Mouse (Mus musculus) CH12.LX (cell line): ENCODE results near the gene Clock. TPM values are rescaled to one million over a fixed set of nuclear protein-coding genes. Genes with fewer than 3 reads are reported as not detected.

Experiments used
- DNase-seq: peaks from one replicate; pipeline ENCODE4 v3.0.0-alpha.2; 2013; ENCODE audit errors: extremely low read depth
- H3K27ac ChIP-seq: 2 replicates; pipeline ENCODE4 v1.5.1; 2012; ENCODE audit warnings: low read depth, mild to moderate bottlenecking, control low read depth, moderate library complexity; ENCODE audit not compliant: insufficient read depth
- H3K27me3 ChIP-seq: replicated peaks from 2 replicates; pipeline ENCODE3; 2012; ENCODE audit warnings: inconsistent platforms
- H3K36me3 ChIP-seq, 2 experiments: replicated peaks in 1 of 2; 2 replicates each; pipeline versions ENCODE3 to v1.6.1; 2012; ENCODE audit warnings: inconsistent platforms in 1 of 2, low read length in 1 of 2, mild to moderate bottlenecking in 1 of 2, mixed read lengths in 1 of 2, moderate library complexity in 1 of 2; ENCODE audit not compliant: control insufficient read depth in 1 of 2, insufficient read depth in 1 of 2
- H3K4me1 ChIP-seq, 2 experiments: 2 replicates each; pipeline ENCODE4 v1.6.1; 2012; ENCODE audit warnings: inconsistent platforms in 1 of 2, moderate library complexity in 1 of 2; ENCODE audit not compliant: insufficient read depth in 2 of 2, control insufficient read depth in 1 of 2
- H3K4me2 ChIP-seq: 2 replicates; pipeline ENCODE4 v1.6.1; 2012; ENCODE audit warnings: low read depth, mild to moderate bottlenecking, control low read depth; ENCODE audit not compliant: poor library complexity, insufficient read depth, severe bottlenecking
- H3K4me3 ChIP-seq, 3 experiments: fragments of 150-350 bp in 1 of 3; sonication (generic) in 1 of 3; replicated peaks in 1 of 3; 2 replicates each; pipeline versions ENCODE3 to v1.5.1; 2011 to 2012; ENCODE audit warnings: low read depth in 2 of 3, low read length in 2 of 3, mild to moderate bottlenecking in 2 of 3, moderate library complexity in 2 of 3, control low read depth in 1 of 3, improper control_type of control experiment in 1 of 3, inconsistent platforms in 1 of 3, mixed read lengths in 1 of 3; ENCODE audit not compliant: poor library complexity in 1 of 3
- H3K79me2 ChIP-seq: replicated peaks from 2 replicates; pipeline ENCODE4 v1.6.1; 2012; ENCODE audit warnings: mild to moderate bottlenecking, moderate library complexity; ENCODE audit not compliant: control insufficient read depth, poor library complexity, insufficient read depth, severe bottlenecking; ENCODE audit errors: extremely low read depth
- H3K9ac ChIP-seq: 2 replicates; pipeline ENCODE4 v1.6.1; 2012; ENCODE audit warnings: low read depth, mild to moderate bottlenecking, control low read depth, moderate library complexity; ENCODE audit not compliant: insufficient read depth
- H3K9me3 ChIP-seq: replicated peaks from 2 replicates; pipeline ENCODE3; 2012; ENCODE audit warnings: low read length, inconsistent platforms, mixed read lengths
- BHLHE40 ChIP-seq: IDR thresholded peaks from 2 replicates; pipeline ENCODE4 v1.6.1; 2011; ENCODE audit warnings: mild to moderate bottlenecking, low read depth, low read length, improper control_type of control experiment
- CHD1 ChIP-seq: IDR thresholded peaks from 2 replicates; pipeline ENCODE4 v1.6.1; 2012; ENCODE audit warnings: low read depth, low read length, improper control_type of control experiment, inconsistent platforms
- E2F4 ChIP-seq: IDR thresholded peaks from 2 replicates; pipeline ENCODE4 v1.6.1; 2011; ENCODE audit warnings: low read depth, low read length, improper control_type of control experiment; ENCODE audit not compliant: insufficient replicate concordance
- ELF1 ChIP-seq: IDR thresholded peaks from 2 replicates; pipeline ENCODE4 v1.6.1; 2014; ENCODE audit warnings: low read depth, mild to moderate bottlenecking, inconsistent platforms, low read length, improper control_type of control experiment
- EP300 ChIP-seq: IDR thresholded peaks from 2 replicates; pipeline ENCODE4 v1.6.1; 2011; ENCODE audit warnings: low read length, improper control_type of control experiment
- GABPA ChIP-seq: IDR thresholded peaks from 2 replicates; pipeline ENCODE4 v1.6.1; 2012; ENCODE audit warnings: low read depth, low read length, improper control_type of control experiment, inconsistent platforms; ENCODE audit not compliant: insufficient replicate concordance
- HCFC1 ChIP-seq: IDR thresholded peaks from 2 replicates; pipeline ENCODE4 v1.6.1; 2012; ENCODE audit warnings: low read depth, mild to moderate bottlenecking, inconsistent platforms, low read length, improper control_type of control experiment
- IRF4 ChIP-seq: IDR thresholded peaks from 2 replicates; pipeline ENCODE4 v1.6.1; 2014; ENCODE audit warnings: low read depth, mild to moderate bottlenecking, inconsistent platforms, low read length, improper control_type of control experiment
- JUND ChIP-seq: conservative IDR thresholded peaks from 2 replicates; pipeline ENCODE4 v1.6.1; 2011; ENCODE audit warnings: low read depth, low read length, improper control_type of control experiment
- KAT2A ChIP-seq: IDR thresholded peaks from 2 replicates; pipeline ENCODE4 v1.6.1; 2012; ENCODE audit warnings: low read length, improper control_type of control experiment, inconsistent platforms; ENCODE audit not compliant: insufficient replicate concordance
- MAFK ChIP-seq: IDR thresholded peaks from 2 replicates; pipeline ENCODE4 v1.6.1; 2011; ENCODE audit warnings: low read length, improper control_type of control experiment; ENCODE audit not compliant: insufficient replicate concordance
- MAX ChIP-seq: IDR thresholded peaks from 2 replicates; pipeline ENCODE4 v1.6.1; 2011; ENCODE audit warnings: low read length, improper control_type of control experiment
- NELFE ChIP-seq: IDR thresholded peaks from 2 replicates; pipeline ENCODE4 v1.6.1; 2011; ENCODE audit warnings: low read depth, low read length, improper control_type of control experiment
- NRF1 ChIP-seq: IDR thresholded peaks from 2 replicates; pipeline ENCODE4 v1.6.1; 2014; ENCODE audit warnings: low read depth, mild to moderate bottlenecking, inconsistent platforms, low read length, improper control_type of control experiment, moderate library complexity
- PAX5 ChIP-seq: IDR thresholded peaks from 2 replicates; pipeline ENCODE4 v1.6.1; 2012; ENCODE audit warnings: low read length, inconsistent platforms, mixed read lengths
- POLR2A ChIP-seq: IDR thresholded peaks from 2 replicates; pipeline ENCODE4 v1.6.1; 2011; ENCODE audit warnings: low read depth, mild to moderate bottlenecking, improper control_type of control experiment, low read length
- RAD21 ChIP-seq: IDR thresholded peaks from 2 replicates; pipeline ENCODE4 v1.6.1; 2011; ENCODE audit warnings: low read depth, mild to moderate bottlenecking, low read length, improper control_type of control experiment, moderate library complexity
- TBP ChIP-seq: conservative IDR thresholded peaks from 2 replicates; pipeline ENCODE4 v1.6.1; 2011; ENCODE audit warnings: low read depth, low read length, improper control_type of control experiment
- UBTF ChIP-seq: IDR thresholded peaks from 2 replicates; pipeline ENCODE4 v1.6.1; 2012; ENCODE audit warnings: low read depth, mild to moderate bottlenecking, inconsistent platforms, low read length, improper control_type of control experiment, moderate library complexity
- USF2 ChIP-seq: conservative IDR thresholded peaks from 2 replicates; pipeline ENCODE4 v1.6.1; 2011; ENCODE audit warnings: low read depth, low read length, improper control_type of control experiment
- ZC3H11A ChIP-seq: IDR thresholded peaks from 2 replicates; pipeline ENCODE4 v1.6.1; 2012; ENCODE audit warnings: low read depth, mild to moderate bottlenecking, inconsistent platforms, low read length, improper control_type of control experiment
- ZKSCAN1 ChIP-seq: IDR thresholded peaks from 2 replicates; pipeline ENCODE4 v1.6.1; 2012; ENCODE audit warnings: low read depth, inconsistent platforms, low read length, improper control_type of control experiment, borderline replicate concordance
- ZMIZ1 ChIP-seq: IDR thresholded peaks from 2 replicates; pipeline ENCODE4 v1.6.1; 2012; ENCODE audit warnings: low read depth, mild to moderate bottlenecking, inconsistent platforms, low read length, improper control_type of control experiment
- ZNF384 ChIP-seq: IDR thresholded peaks from 2 replicates; pipeline ENCODE4 v1.6.1; 2012; ENCODE audit warnings: low read depth, low read length, improper control_type of control experiment, inconsistent platforms
- dilution Hi-C: fragments of 300-500 bp; cut with MboI; formaldehyde crosslinking; loops from 2 replicates; pipeline ENCODE4 v1.14.3; 2020; ENCODE audit warnings: low sequenced_read_pairs; ENCODE audit not compliant: extremely low pct_unique_long_range_greater_than_20kb, extremely low pct_ligation_motif_present
- in situ Hi-C: fragments of 300-500 bp; cut with MboI; formaldehyde crosslinking; loops from 3 replicates; pipeline ENCODE4 v1.14.3; 2019; ENCODE audit warnings: low sequenced_read_pairs, low pct_ligation_motif_present, low pct_unique_long_range_greater_than_20kb, mixed read lengths
- polyA plus RNA-seq: library from polyadenylated mRNA; unstranded; fragments of >175 nt; gene quantifications from 2 replicates; pipeline ENCODE4 v1.2.1, GENCODE M21; 2012; ENCODE audit warnings: low read depth; ENCODE audit not compliant: insufficient read length
- total RNA-seq, 2 experiments: library from RNA; depleted of rRNA; stranded (reverse); fragments of 300-350 nt in 1 of 2; fragments of >200 nt in 1 of 2; gene quantifications; 2 replicates each; pipeline ENCODE4 v1.2.3; 2012 to 2014

Clock gene
- total and polyA plus RNA-seq, 3 experiments: 3.2 to 8.0 (median 4.5) TPM

- DNase-seq: no peak
- H3K4me1 ChIP-seq: no peaks in the 10 kb centered on the region
- in situ Hi-C loops (no loop called here), dilution Hi-C loops (no loop called here)
- H3K9me3 ChIP-seq: no peaks in the 10 kb centered on the region
- no peaks in the 10 kb centered on the region for H3K79me2 ChIP-seq
- TF ChIP-seq EP300 (no peak), JUND (no peak), ZNF384 (no peak), NELFE (no peak), MAFK (no peak), PAX5 (no peak), IRF4 (no peak), GABPA (no peak), RAD21 (no peak), POLR2A (no peak), ZKSCAN1 (no peak), USF2 (no peak), NRF1 (no peak), E2F4 (no peak), MAX (no peak), ELF1 (no peak), ZMIZ1 (no peak), BHLHE40 (no peak)
- no peak overlapping the region for H3K9ac ChIP-seq
- no peak overlapping the region for H3K4me2 ChIP-seq
- H3K27me3 ChIP-seq: no peaks in the 10 kb centered on the region
- no peak overlapping the region for H3K4me3 ChIP-seq
- H3K36me3 ChIP-seq: no peaks in the 10 kb centered on the region
- no peak overlapping the region for H3K27ac ChIP-seq
Observed at GRCm38 (mm10) chr5:76327296-76327695, 22.7 kb upstream of the Clock start.

- Histone ChIP-seq H3K79me2 (no peaks in the 10 kb centered on the region), H3K9me3 (no peaks in the 10 kb centered on the region), H3K4me2 (no peak overlapping the region), H3K27me3 (no peaks in the 10 kb centered on the region), H3K36me3 (no peaks in the 10 kb centered on the region), H3K4me1 (no peaks in the 10 kb centered on the region), H3K9ac (no peak overlapping the region), H3K4me3 (no peak overlapping the region), H3K27ac (no peak overlapping the region)
- TF ChIP-seq HCFC1: no peak
- TF ChIP-seq CHD1: no peak
- no peak for TF ChIP-seq IRF4
- no peak for TF ChIP-seq RAD21
- no peak for TF ChIP-seq TBP
- TF ChIP-seq ELF1: no peak
- TF ChIP-seq GABPA: no peak
- no peak for TF ChIP-seq UBTF
- no peak for TF ChIP-seq ZKSCAN1
- no peak for TF ChIP-seq JUND
- TF ChIP-seq KAT2A: no peak
- TF ChIP-seq ZNF384: no peak
- TF ChIP-seq ZC3H11A: no peak
- in situ Hi-C loops: no loop called here
- no peak for DNase-seq
- dilution Hi-C loops: no loop called here
Observed at GRCm38 (mm10) chr5:76325113-76325512, 20.5 kb upstream of the Clock start.
